Mouse (Mus musculus) intestine, postnatal 0 days (tissue): ENCODE measurements around the gene Arl3. TPM values are rescaled to one million over a fixed set of nuclear protein-coding genes. Genes with fewer than 3 reads are reported as not detected.
A peak's percentile ranks its signal among the peaks of the same experiment; 100 is the strongest.

Experiments used
- ATAC-seq: fragments of 200-750 bp; cut with Nextera tagmentation; 2 replicates; pipeline ENCODE4 v1.8.0; 2017; ENCODE audit warnings: mild to moderate bottlenecking, moderate TSS enrichment, moderate library complexity
- H3K27ac ChIP-seq: fragments of 300-500 bp; sonication (generic); 2 replicates; pipeline ENCODE4 v1.5.1; 2014; ENCODE audit warnings: mild to moderate bottlenecking, low read depth, low read length, moderate library complexity
- H3K27me3 ChIP-seq: fragments of 300-500 bp; sonication (generic); replicated peaks from 2 replicates; pipeline ENCODE4 v1.6.1; 2014; ENCODE audit warnings: low read length, mixed read lengths; ENCODE audit not compliant: control insufficient read depth, insufficient read depth
- H3K36me3 ChIP-seq: fragments of 300-500 bp; sonication (generic); 2 replicates; pipeline ENCODE4 v1.6.1; 2014; ENCODE audit warnings: mild to moderate bottlenecking, moderate library complexity; ENCODE audit not compliant: control insufficient read depth, insufficient read depth
- H3K4me1 ChIP-seq: fragments of 300-500 bp; sonication (generic); replicated peaks from 2 replicates; pipeline ENCODE4 v1.6.1; 2014; ENCODE audit warnings: antibody characterized with exemption, low read length, mixed read lengths; ENCODE audit not compliant: control insufficient read depth, insufficient read depth
- H3K4me2 ChIP-seq: fragments of 300-500 bp; sonication (generic); replicated peaks from 2 replicates; pipeline ENCODE4 v1.6.1; 2014; ENCODE audit warnings: low read depth, mild to moderate bottlenecking, moderate library complexity
- H3K4me3 ChIP-seq: fragments of 300-500 bp; sonication (generic); 2 replicates; pipeline ENCODE4 v1.5.1; 2014; ENCODE audit warnings: low read depth, low read length
- H3K9ac ChIP-seq: fragments of 300-500 bp; sonication (generic); 2 replicates; pipeline ENCODE4 v1.6.1; 2014; ENCODE audit warnings: mild to moderate bottlenecking, low read depth, low read length
- H3K9me3 ChIP-seq: fragments of 300-500 bp; sonication (generic); 2 replicates; pipeline ENCODE4 v1.6.1; 2016; ENCODE audit warnings: mixed run types; ENCODE audit not compliant: control insufficient read depth
- CTCF ChIP-seq: sonication (generic); IDR thresholded peaks from 2 replicates; pipeline ENCODE4 v1.5.1; 2016; ENCODE audit warnings: low read depth, mild to moderate bottlenecking, control low read depth, antibody characterized with exemption, moderate library complexity
- WGBS: fragments of 180-500 bp; shearing (Covaris S2); extraction: QIAGEN DNeasy Blood & Tissue Kit; methylation state at CpG from one replicate; pipeline ENCODE4 v1.1.7; 2014; 5-methylcytosine and 5-hydroxymethylcytosine counted together
- polyA plus RNA-seq: library from polyadenylated mRNA; unstranded; fragments of >200 nt; fragmentation: Nextera tagmentation; extraction: Ambion mirVana; gene quantifications from 2 replicates; pipeline ENCODE4 v1.2.1, GENCODE M21; 2015

The Arl3 gene
- polyA plus RNA-seq, 1 experiment from 2014 or later: 21.1 TPM

DNA sequence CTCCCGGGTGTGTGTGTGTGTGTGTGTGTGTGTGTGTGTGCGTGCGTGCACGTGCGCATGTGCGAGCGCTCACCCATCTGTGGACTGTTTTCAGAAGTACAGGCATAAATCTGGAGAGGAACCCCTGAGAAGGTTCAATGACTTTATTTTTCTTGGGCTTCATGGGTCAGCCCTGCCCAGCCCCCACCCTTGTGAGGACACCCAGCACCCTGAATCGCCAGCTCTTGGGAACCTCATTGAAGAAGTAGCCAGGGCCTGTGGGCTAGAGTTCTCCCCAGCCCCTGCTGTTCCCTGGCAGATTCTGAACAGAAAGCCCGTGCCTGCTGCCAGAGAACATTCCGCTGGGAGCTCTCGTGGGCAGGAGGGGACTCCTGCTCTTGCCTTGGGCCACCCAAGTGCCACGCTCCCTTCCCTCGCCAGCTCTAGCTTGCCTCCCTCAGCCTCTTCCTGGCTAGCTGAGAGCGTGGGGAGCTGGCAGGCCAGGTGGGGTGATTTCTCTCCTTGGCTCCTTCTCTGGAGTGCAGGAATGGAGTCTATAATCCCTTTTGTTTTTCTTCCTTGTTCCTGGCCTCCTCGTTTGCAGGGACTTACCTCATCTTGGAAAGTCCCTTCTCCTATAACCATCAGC lies 89.2 kb downstream of the Arl3 start:
- Histone ChIP-seq H3K4me3 (no peak overlapping the region), H3K4me1 (peaks cover 30% of the 10 kb centered on the region)
- WGBS: 74% methylated on average over 15 of the region's 15 CpGs

GRCm38 (mm10) chr19:46482896-46483516 lies 90.0 kb downstream of the Arl3 start:
- Histone ChIP-seq H3K4me2 (no peak overlapping the region), H3K27ac (peak overlapping the region; percentile 21; the same call in 1 of the 2 replicates), H3K4me1 (peaks cover 34% of the 10 kb centered on the region), H3K9ac (no peak overlapping the region), H3K4me3 (no peak overlapping the region), H3K27me3 (no peaks in the 10 kb centered on the region), H3K9me3 (no peaks in the 10 kb centered on the region), H3K36me3 (peaks cover 13% of the 10 kb centered on the region; the same call in 1 of the 2 replicates)
- no peak for ATAC-seq
- TF ChIP-seq CTCF: peak; percentile 55
- WGBS: 55% methylated on average over 17 of the region's 17 CpGs

More for the DNA sequence above, 89.2 kb downstream of the Arl3 start:
- Histone ChIP-seq H3K9me3 (no peaks in the 10 kb centered on the region), H3K9ac (no peak overlapping the region), H3K36me3 (peaks cover 12% of the 10 kb centered on the region; the same call in 1 of the 2 replicates), H3K27me3 (no peaks in the 10 kb centered on the region), H3K4me2 (no peak overlapping the region), H3K27ac (peak overlapping the region; percentile 16)
- TF ChIP-seq CTCF: no peak
- no peak for ATAC-seq

GRCm38 (mm10) chr19:46481756-46482155 lies 91.2 kb downstream of the Arl3 start:
- 23% methylated on average over 4 of the region's 4 CpGs for WGBS
- Histone ChIP-seq H3K4me1 (peaks cover 34% of the 10 kb centered on the region), H3K27me3 (no peaks in the 10 kb centered on the region), H3K4me3 (no peak overlapping the region), H3K27ac (no peak overlapping the region), H3K36me3 (peaks cover 19% of the 10 kb centered on the region; the same call in 1 of the 2 replicates), H3K9me3 (no peaks in the 10 kb centered on the region), H3K9ac (no peak overlapping the region), H3K4me2 (no peak overlapping the region)
- no peak for ATAC-seq
- no peak for TF ChIP-seq CTCF

DNA sequence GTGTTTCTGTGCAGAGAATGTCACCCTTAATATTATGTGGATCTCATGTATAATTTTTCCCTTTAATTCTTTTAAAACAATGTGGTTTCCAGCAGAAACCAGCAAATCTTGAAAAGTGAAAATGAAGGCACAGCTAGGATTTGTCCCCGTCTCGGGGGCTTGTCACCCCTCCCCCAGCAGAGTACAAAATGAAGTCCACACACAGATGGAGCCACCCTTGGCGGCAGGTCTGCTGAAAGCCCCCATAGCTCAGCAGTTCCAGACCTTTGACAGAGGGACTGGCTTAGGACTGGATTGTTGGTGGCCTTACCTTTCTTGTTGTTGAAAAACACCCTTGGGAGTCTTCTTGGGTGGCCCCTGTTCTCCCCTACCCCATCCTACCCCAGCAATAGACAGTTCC lies 91.6 kb downstream of the Arl3 start:
- Histone ChIP-seq H3K4me1 (peaks cover 34% of the 10 kb centered on the region), H3K9ac (no peak overlapping the region), H3K4me3 (no peak overlapping the region), H3K4me2 (no peak overlapping the region), H3K27me3 (no peaks in the 10 kb centered on the region), H3K9me3 (no peaks in the 10 kb centered on the region), H3K36me3 (peaks cover 15% of the 10 kb centered on the region; the same call in 1 of the 2 replicates), H3K27ac (no peak overlapping the region)
- no peak for ATAC-seq
- WGBS: 51% methylated on average over 3 of the region's 3 CpGs
- no peak for TF ChIP-seq CTCF

Other genes starting within 250 kb of the Arl3 start
- gene Psd, start 246.0 kb downstream of the Arl3 start, polyA plus RNA-seq: 27.1 and 30.1 TPM in 2 replicates
- gene Fbxl15, start 245.0 kb downstream of the Arl3 start, polyA plus RNA-seq: 22.0 and 25.3 TPM in 2 replicates
- 78.8 and 80.0 TPM in 2 replicates for gene Cuedc2, start 234.5 kb downstream of the Arl3 start, polyA plus RNA-seq
- 11.8 and 12.7 TPM in 2 replicates for gene Mfsd13a, start 232.1 kb downstream of the Arl3 start, polyA plus RNA-seq
- gene 2310034G01Rik, start 222.9 kb downstream of the Arl3 start, polyA plus RNA-seq: 1.1 and 1.3 TPM in 2 replicates
- gene Actr1a, start 177.4 kb downstream of the Arl3 start, polyA plus RNA-seq: 100 and 103 TPM in 2 replicates
- 9.0 and 9.5 TPM in 2 replicates for gene Sufu, start 176.3 kb downstream of the Arl3 start, polyA plus RNA-seq
- 16.7 and 17.1 TPM in 2 replicates for gene Trim8, start 71.5 kb downstream of the Arl3 start, polyA plus RNA-seq
- gene Sfxn2, start 167 bp upstream of the Arl3 start, polyA plus RNA-seq: 5.2 and 6.2 TPM in 2 replicates
- 33.1 and 35.2 TPM in 2 replicates for gene Wbp1l, start 25.9 kb upstream of the Arl3 start, polyA plus RNA-seq
- not detected in 2 replicates for gene Cyp17a1, start 100.0 kb upstream of the Arl3 start, polyA plus RNA-seq
- gene Borcs7, start 116.7 kb upstream of the Arl3 start, polyA plus RNA-seq: 13.5 and 14.4 TPM in 2 replicates
- 46.4 and 49.0 TPM in 2 replicates for gene As3mt, start 134.3 kb upstream of the Arl3 start, polyA plus RNA-seq
- gene Cnnm2, start 188.4 kb upstream of the Arl3 start, polyA plus RNA-seq: 6.5 TPM in 2 replicates